Mouse (Mus musculus): ENCODE measurements around the gene Ift22. TPM values are rescaled to one million over a fixed set of nuclear protein-coding genes. Genes with fewer than 3 reads are reported as not detected.
"Not testable (repeated sequence)": the region's sequence is repeated elsewhere in the genome, so short reads cannot be mapped to it uniquely, and the experiment has no call there.

The Ift22 gene
- total and polyA plus RNA-seq, 3 experiments, result 7.7 to 42.0 (median 29.0) TPM

DNA sequence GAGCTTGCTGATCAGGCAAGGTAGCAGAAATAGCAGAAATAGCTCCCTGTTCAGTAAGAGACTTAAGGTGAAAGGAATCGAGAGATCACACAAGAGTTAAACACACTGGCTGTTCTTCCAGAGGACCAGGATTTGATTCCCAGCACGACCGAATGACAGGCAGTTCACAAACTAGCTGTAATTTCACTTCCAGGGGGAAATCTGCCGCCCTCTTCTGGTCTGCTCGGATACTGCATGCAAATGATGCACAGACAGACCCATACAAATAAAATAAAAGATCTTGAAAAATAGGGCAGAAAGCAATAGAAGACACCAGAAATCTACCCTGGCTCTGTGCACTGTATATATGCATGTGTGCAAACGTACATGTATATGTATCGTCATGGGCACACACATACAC, 2.3 kb upstream of the Ift22 start:
- no peak for DNase-seq

DNA sequence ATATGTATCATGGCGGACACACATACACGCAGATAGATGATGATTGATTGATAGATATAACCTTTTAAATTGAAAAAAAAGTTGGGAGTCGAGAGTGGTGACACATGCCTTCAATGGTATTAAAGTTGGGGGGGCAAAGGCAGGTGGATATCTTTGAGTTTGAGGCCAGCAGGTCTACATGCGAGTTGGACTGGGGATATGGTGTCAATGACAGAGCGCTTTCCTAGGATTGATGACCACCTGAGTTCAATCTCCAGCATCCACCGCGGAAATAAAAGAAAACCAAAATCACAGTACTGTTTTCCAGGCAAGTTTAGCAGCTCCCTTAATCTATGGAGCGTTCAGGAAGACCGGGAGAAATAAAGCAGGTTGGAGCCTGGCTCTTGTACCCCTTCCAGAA, 363 bp upstream of the Ift22 start:
- no peak for DNase-seq

DNA sequence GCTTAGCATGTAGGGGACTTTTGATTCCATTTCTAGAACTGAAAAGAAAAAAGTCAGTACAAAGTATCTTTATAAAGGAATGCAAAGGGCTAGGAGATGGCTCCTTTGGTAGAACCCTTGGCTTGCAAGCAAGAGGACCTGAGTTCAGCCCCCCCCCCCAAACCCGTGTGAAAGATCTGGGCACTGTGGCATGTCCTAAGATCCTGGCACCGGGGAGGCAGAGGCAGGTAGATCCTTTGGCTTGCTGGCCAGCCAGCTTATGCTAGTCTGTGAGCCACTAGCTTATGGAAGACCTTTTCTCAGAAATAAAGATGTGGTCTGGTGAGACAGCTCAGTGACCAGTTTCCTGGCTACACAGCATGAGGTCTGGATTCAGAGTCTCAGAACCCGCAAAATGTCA, 6.2 kb downstream of the Ift22 start:
- no peak for DNase-seq

DNA sequence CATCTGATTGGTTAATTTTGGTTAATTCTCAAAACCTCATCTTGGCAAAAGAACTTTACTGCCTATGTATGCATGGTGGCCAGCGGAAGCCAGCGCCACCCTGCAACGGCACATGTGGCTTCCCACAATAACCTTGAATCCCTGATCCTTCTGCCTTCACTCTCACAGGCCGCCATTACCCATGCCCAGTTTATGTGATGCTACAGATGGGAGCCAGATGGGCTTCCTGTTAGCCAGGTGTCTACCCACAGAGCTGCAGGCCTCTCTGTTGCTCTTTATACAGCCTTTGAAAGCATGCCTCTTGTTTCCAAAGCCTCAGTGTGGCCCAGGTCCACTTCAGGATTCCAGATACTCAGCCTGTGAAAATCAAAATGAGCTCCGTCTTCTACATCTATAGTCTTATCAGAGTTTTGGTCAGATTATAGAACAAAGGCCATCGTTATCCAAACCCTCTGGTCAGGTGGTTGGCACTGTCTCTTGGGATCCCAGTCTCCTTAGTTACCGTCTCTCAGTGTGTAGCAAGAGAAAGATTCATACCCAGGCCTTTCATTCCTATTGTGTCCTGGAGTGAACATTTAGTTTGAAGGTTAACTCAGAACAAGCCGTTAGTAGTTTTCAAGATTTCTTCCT, 9.8 kb downstream of the Ift22 start:
- DNase-seq, result no peak

DNA sequence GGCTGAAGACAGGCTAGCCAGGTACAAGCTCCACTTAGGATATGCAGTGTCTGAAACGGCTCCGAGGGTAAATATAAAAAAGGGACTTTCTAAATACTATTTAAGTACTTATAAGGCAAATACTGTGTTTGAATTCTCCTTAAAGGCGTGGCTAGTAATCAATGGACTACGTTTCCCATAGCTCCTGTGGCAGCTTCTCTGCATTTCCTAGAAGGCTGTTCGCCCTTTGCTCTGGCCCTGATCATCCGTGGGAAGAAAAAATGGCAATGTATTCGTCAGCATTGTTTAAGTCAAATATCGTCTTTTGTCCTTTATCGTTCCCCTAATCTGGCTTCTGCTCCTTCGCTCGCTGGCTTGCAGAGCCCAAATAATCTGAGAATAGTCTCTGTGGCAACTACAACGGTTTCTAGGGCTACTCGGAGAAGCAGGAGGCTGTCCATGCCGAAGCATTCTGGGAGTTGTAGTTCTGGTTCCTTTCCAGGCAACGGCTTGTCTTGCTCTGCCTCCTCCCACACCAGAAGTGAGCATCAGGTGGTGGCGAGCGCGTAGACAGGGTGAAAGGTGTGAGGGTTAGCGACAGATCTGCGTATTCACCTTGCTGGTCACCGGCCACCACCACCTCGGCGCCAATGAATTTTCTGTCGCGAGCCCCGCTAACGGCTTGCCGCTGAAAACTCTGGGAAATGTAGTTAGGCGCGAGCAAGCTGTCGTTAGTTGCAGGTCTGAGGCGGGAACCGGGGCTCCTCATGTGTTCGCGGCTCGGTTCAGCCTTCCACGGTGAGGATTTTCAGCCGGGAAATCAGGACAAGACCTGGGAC, 10.9 kb downstream of the Ift22 start:
- peak; percentile 86 for DNase-seq

DNA sequence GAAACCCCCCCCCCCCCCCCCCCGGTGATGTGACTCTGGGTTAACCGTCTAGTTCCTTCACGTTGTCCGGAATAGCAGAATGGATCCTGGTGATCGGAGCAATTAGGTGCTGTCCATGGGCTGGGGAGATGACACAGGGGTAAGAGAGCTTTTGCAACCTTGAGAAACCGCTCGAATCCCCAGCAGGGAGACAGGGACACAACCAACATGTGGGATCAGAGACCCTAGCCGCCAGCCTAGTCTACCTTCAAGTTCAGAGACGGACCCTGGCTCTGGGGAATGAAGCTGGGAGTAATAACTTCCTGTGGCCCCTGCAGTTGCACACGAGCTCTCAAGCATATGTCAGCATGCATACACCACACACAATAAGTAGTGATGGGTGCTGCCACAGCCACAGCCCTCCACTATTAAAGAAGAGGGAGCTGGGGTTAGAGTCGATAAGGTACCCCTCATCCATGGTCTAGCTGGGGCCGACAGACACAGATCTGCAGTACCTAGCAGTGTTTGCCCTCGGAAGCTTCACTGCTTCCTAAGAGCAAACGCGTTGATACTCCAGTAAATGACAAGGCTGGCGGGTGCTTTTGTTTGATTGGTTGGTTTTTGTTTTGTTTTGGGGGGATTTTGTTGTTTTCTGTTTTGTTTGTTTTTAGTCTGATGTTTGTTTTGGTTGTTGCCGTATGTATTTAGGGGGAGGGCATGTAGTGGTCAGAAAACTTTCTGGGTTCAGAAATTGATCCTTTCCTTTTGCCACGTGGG, 11.8 kb downstream of the Ift22 start:
- DNase-seq, result no peak

DNA sequence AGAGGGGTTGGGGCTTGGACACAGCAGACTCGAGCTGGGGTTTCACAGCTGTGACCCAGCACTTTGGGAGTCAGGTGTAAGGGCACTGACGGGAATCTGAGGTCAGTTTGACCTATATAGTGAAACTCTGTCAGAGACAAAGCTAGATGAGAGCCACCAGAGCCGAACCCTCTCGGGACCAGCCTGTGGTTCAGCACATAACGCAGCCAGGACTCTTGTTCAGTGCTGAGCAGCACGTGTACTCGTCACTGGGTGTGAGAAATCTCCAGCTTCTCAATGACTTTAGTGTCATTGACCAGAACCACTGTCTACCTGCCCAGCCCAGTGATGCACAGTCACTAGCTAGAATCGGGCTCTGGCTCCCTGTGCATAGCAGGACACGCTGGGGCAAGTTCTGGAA, 14.9 kb downstream of the Ift22 start:
- DNase-seq, result no peak

DNA sequence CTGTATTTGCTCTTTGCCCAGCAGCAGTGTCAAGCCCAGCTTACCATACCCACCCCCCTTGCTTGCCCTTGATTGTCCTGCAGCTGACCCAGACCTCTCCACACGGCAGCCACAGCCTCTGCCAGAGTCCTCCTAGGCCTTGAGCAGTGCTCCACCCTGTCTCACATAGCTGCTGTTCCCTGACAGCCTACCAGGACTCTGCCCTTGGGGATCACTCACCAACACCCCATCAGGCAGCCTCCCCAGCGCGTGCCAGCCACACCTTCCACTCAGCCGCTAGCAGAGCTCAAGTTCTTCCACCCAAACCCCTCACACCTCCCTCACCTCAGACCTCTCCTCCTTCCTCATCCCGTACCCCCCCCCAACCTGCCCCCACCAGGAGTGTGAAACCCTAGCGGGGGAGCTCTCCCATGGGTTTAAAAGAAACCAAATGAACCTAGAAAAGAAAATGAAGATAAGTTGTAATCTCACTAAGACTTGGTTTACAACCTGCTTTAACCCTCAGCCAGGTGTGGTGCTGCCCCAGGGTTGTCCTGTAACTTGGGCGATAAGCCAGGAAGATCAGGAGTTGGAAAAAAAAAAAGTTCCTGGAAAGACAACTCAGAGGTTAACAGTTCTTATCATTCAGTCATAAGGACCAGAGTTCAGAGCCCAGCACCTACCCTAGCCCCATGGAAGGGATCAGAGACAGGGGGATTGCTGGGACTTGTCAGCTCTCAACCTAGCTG, 16.0 kb downstream of the Ift22 start:
- DNase-seq, result no peak

DNA sequence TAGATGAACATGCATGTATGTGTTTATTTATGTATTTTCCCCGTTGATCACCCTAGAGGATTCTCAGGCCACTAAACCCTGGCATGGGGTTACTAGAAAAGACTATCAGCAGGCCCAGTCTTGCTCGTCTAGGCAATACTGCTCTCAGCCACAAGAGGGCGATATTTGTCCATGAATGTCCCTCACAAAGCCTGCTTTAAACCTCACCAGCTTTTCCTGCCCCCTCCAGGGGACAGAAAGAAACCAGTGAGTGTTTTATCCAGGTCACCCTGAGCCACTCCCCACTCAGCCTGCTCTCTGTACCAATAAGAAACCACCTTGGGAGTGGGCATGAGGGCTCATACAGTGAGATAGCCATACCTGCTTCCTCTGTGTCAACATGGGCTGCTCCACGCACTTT, 21.1 kb downstream of the Ift22 start:
- DNase-seq, result peak; percentile 78

DNA sequence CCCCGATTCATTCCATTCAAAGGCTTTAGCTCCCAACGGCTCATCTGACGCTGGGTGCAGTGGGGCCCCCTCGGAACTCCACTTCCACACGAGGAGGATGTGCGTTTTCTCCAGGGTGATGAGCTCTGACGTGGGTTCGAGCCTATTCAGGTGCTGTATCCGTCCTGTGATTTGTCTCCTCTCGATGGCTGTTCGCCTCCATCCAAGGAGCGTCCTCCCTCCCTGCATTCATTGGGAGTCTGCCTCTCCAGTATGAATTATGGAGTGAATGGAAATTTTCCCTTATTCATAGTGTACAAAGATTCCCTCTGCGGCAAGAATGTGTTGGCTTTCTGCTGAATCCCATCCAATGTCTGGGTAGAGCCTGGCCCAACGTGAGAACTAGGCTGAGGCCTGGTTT, 23.9 kb downstream of the Ift22 start:
- DNase-seq, result no peak

DNA sequence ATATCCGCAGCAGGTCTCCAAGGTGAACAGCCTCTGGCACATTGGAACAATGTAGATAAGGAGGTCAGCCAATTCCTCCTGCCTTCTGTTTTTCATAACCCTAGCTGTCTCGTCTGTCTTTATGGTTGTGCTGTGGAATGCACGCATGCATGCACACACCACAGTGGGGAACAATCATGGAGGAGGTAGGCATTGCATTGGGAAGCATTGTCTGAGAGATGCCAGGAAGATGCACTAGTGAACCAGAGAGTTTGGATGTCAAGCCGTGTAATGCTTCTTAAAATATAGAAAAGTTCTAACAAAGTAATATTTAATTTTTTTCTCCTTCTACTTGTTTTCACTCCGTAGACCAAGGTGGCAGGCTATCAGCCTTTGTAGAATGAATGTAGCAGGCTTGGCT, 25.0 kb downstream of the Ift22 start:
- DNase-seq, result no peak

DNA sequence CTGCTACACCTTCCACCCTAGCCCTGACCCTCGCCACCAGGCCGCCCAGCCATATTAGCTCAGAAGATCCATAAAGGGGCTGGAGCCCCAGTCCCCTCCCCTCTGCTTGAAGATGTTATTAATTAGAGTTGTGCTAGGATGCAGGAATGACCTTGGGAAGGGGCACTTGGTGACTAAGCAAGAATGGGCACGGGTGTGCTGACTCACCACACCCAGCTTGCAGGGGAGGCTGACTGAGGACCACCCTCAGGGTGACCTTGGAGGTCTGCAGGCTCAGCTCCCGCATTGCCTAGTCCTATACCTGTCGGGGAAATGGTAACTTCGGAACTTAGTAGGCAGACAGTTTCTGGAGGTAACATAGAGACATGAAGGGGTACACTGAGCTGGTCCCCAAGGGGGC, 26.0 kb downstream of the Ift22 start:
- peak; percentile 34 for DNase-seq

DNA sequence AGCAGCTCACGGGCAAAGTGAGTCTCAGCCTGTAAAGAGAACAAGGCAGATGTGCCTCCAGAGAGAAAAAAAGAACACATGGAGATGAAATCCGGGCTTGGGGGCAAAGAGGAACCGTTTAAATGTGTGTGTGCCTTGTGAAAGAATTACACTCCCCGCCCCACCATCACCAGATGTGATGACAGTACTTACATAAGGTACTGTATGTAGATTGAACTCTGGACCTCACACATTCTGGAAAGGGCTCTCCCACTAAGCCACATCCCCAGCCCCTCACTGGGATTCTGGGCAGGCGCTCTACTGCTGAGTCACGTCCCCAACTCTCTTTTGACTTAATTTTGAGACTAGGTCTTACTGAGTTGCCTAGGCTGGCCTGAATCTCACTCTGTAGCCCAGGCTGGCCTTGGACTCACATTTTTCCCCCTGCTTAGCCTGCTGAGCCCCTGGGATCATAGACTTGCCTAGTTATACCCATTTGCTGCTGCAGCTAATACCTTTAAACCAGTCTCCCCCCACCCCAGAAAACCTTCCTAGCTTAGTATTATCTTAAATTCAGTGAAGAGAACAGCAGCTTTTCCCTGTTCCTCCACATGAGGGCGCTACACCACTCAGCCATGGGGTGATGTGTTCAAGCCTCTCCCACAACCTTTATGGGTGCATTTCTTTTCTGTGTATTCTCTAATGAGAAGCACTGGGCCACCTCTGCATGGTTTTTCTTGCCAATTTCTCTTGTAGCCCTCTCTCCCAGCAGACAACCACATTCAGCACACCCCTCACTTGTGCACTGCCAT, 28.1 kb downstream of the Ift22 start:
- DNase-seq, result no peak

DNA sequence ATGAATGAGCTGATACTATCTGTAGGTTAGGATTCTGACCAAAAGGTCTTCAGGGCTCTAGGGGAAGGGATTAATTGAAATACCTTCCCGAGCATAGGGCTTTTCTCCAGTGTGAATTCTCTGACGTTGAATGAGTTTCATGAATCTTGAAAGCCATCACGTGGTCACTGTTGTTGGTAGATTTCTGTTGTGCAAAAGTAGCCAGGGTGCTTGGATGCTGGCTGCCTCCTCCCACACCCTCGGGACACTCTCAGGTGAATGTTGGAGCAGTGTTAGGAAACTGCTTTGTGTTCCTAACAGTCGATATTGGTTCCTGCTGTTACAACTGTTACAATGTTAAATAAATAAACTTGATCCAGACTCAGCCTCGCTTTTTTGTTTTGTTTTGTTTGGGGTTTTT, 28.8 kb downstream of the Ift22 start:
- no peak for DNase-seq

DNA sequence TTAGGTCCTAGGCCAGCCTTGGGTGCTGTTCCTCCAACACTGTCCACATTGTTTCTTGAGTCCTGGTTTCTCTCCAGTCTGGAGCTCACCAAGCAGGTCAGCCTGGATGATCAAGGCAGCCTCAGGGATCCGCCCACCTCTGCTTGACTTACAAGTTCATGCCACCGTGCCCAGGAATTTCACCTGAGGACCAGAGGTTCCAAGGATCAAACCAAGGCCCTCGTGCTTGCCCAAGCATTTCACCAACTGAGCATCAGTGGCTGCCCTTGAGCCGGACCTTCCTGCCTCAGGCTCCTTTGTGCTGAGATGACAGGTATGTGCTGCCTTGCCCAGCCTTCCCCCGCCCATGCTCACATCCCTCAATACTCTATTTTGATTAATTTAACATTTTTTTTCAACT, 29.7 kb downstream of the Ift22 start:
- DNase-seq, result no peak

DNA sequence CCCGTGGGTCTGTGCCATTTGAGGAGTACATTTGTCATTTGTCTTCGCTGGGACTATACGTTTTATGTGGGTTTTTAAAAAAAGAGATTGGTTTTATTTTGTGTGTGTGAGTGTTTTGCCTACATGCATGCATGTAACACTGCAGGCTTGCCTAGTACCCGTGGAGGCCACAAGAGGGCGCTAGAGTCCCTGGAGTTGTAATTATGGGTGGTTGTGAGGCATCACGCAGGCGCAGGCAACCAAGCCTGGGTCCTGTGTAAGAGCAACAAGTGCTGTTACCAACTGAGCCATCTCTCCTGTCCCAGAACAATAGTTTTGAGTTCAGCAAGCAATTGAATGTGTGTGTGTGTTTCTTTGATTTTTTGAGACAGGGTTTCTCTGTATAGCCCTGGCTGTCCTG, 31.3 kb downstream of the Ift22 start:
- DNase-seq, result no peak

DNA sequence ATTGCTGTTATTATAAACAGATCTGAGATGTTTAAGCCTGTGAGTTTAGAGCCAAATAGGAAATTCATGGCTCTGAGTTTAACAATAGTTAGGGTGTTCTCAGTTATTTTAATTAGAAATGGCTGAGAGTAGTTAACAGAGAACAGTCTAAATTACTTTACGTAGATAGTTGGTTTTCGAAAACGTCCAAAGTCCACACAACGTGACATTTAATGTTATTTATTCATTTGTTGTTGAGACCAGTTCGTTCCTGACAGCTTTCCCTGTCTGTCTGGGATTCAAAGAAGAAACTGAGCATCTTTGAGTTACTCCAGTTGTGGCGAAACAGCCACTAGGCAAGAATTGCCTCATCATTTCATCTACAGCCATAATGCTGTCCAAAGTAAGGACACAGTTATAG, 32.1 kb downstream of the Ift22 start:
- DNase-seq, result not testable (repeated sequence)

DNA sequence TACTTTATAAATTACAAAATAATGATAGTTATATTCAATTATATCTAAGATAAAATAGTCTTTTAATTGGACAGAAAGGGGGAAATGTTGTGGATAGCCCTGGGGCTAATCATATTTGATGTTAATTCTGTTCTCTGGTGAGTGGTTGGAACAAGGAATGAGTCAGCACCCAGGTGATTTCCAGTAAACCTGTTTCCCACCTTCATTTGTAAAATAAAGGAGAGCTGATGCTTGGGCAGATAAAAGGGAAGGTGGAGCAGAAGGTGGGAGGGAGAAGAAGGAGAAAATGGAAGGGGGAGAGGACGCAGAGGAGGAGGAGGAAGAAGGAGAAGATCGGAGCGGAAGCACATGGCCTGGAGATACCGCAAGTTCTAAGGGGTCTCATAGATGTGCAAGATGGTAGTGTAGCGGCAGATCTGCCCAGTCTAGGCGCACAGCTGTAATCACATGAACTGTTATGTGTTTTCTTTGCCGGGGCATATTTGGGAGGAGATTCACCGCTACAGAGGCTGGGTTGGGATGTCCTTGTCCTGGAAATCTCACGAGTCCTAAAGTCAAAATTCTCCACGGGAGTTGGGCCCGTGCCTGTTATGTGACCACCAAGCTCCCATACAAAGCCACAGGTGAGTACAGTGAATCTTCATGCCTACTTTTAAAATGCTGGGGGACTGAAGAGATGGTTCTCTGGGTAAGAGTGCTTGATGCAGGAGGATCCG, 33.1 kb downstream of the Ift22 start:
- DNase-seq, result no peak

DNA sequence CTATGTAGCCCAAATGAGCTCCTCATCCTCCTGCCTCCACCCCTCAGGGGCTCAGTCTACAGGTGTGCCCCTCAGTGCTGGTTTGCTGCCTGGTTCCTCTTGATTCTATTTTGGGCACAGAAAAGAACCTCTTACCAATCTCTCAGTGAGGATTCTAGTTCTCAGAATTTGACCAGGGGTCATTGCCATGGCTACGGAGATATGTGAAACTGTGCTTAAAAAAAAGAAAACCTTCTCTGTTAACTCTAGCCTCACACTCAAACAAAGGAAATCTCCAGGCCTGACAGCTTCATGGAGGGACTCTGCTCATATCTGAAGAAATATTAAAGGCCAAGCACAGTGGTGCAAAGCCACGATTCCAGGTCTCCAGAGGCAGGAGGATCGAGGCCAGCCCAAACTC, 34.8 kb downstream of the Ift22 start:
- no peak for DNase-seq

DNA sequence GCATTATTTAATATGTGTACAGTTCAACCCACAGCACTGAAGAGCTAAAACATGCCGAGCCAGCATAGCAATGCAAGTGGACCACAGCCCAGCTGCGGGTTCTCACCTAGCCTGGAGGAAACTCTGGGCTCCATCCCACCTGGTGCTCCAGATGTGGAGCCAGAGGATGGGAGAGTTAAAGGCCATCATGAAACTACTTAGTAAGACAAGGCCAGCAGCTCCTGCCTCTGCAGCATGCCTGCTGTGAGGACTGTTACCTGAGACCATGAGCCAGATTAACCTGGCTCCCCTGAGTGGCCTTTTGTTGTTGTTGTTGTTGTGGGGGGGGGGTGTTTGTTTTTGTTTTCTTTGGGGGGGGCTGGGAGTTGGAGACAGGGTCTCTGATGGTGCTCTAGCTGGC, 35.4 kb downstream of the Ift22 start:
- no peak for DNase-seq

DNA sequence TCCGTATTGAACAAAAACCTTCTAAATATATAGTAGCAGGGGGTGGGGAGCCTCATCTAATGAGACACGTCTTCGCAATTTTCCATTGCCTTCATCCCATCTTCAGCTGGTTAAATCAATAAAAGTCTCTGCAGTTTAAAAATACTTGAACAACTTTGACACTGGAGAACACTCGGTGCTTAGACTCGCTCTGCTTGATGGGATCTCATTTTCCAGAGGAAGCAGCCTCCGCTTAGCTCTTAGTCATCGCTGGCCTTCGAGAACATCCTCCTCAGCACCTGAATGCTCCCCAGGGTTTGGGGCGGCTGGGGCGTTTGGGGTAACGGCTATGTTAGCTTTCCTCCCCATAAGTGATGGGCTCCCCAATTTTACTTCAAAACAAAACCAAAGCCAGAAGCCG, 37.1 kb downstream of the Ift22 start:
- DNase-seq, result no peak

Data from adrenal gland, adult 2 months (tissue).